Mouse (Mus musculus): ENCODE results near the gene Dock9.

DNA sequence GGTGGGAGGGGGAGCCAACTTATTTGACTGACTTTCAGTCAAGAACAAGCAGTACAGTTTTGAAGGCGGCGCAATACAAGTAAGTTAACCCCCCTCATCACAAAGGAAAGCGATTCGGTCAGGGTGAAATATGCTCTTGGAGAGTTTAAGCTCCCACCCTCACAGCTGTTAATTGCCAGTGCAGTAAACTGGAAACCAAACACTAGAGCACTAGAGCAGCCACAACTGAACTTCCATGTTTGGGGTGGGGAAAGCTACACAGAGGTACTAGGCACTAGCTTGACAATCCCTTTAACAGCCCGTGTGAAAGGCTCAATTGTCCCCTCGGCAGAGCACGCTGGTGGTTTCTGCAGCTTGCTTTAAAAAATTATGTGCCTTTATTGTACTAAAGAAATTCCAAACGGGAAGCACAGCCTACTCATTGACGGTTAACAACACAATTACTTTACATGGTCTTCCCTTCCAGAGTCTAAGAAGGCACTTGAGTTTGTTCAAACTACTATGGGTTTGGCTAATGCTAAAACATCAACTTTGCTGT, 100.4 kb downstream of the Dock9 start:
- no peak for TF ChIP-seq CTCF (IDR thresholded peaks at IDR 0.05; ENCODE audit: control insufficient read depth, insufficient read depth, insufficient read length)
- no peak for TF ChIP-seq USF1 (IDR thresholded peaks at IDR 0.05; ENCODE audit: low read depth)
- TF ChIP-seq MAX (IDR thresholded peaks at IDR 0.05), result no peak
- no peak for TF ChIP-seq MYOG (IDR thresholded peaks at IDR 0.05; ENCODE audit: control insufficient read depth, extremely low read depth, insufficient read length)
- no peak for TF ChIP-seq CEBPB (IDR thresholded peaks at IDR 0.05; ENCODE audit: low read depth)

Measured in C2C12 (cell line).